Mouse (Mus musculus): ENCODE data around the gene Prune1.

- TF ChIP-seq EP300 (IDR thresholded peaks at IDR 0.05) (no peak), CTCF (IDR thresholded peaks at IDR 0.05) (no peak)
Measured at GRCm38 (mm10) chr3:95292899-95293298, 11.0 kb upstream of the Prune1 start.

Data from lung, postnatal 0 days (tissue).